Mouse (Mus musculus) gastrocnemius, postnatal 25 days (tissue): ENCODE results near the gene Oas2. TPM values are rescaled to one million over a fixed set of nuclear protein-coding genes. Genes with fewer than 3 reads are reported as not detected.
"Not testable (repeated sequence)": the region's sequence is repeated elsewhere in the genome, so short reads cannot be mapped to it uniquely, and the experiment has no call there.

Experiments used
- DNase-seq: peaks from one replicate; pipeline ENCODE4 v3.0.0; 2022
- long read RNA-seq, 2 experiments: library from polyadenylated mRNA; stranded (forward); transcript quantifications; one replicate each; pipeline ENCODE4 v2.0.0; 2021
- total RNA-seq, 2 experiments: library from RNA; stranded (reverse); gene quantifications; 1 replicate in 1 of 2; 2 replicates in 1 of 2; pipeline ENCODE4 v1.2.3; 2021

The Oas2 gene
- total RNA-seq = under 1 TPM; 0.21 to 0.28 TPM
- long read RNA-seq, experiment 1 = 0 reads
- long read RNA-seq, experiment 2 = 0 reads

DNA sequence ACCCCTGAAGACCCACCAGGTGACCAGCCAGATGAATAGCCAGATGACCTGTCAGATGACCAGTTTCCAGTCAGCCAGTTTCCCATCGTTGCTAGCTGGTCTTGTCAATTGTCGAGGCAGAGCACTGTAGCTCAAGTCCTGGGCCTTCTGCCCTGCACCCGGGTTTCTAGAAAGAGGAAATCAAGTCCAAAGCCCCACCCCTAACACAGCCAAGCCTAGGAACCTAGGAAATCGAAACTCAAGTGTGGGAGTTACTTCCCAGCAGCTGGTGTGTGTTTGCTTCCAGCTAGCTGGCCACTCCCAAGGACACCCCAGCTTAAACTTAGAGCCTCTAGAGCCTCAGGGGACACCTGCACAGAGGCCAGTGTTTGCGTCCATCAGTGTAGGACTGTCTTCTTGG is at the start of gene Oas2:
Oas2 (minus strand) TSS at position 166 of the 400 bp plus-strand sequence.
- DNase-seq = no peak

DNA sequence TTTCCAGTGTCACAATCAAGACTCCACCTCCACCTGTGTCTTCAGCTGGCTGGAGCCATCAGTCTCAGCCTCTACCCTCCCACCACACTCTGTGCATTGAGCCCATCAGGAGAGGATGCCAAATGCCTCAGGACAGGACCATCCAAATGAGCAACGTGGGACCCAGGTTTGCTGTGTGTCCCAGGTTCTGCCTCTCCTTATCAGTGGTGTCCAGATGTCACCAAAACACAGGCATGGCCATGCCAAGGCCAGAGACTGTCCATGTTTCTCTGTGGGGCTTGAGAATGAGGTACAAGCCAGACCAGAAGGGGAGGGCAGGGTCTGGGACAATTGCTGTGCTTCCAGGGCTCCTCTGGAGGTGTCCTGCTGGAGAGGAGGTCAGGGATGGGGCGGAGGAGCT is 49.3 kb upstream of the Oas2 start:
- DNase-seq = not testable (repeated sequence)

DNA sequence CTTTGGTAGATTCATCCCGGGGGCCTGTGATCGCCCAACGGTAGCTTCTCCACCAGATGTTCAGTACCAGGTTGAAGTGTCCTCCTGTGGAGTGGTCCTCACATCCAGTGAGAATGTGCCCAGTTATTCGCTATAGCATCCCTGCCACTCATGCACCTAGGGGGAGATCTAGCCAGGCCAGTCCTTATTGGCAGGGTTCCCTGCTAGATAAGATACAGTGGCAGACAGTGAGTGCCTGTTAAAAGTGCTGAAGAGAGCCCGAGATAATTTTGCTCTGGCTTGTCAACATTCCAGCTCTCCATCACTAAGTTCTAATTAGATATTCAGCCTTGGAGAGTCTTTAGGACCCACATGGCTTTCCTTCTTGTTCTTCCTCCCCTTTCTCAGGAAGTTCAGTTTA is 48.5 kb upstream of the Oas2 start:
- not testable (repeated sequence) for DNase-seq

DNA sequence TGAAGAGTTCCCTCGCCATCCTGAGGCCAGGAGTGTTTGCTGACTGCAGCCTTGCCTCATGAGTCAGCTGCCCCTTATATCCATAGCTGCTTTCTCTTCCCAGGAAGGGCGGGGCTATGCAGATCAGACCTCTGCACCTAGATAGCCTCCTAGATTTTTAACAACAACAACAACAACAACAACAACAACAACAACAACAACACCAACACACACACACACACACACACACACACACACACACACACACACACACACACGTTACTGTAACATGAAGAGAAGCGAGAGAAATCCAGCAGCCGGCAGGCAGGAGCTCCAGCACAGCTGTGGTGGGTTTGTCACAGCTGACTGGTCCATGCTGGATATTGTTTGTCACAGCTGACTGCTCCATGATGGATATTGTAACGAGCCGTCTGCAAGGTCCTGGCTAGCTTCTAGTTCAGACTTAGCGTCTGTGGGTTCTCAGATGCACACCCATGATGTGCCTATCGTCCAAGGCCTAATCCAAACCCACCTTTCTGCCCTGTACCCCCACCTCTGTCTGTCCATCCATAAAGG is 45.9 kb upstream of the Oas2 start, which contains the start of gene Oas1e:
Oas1e (minus strand) TSS at position 51 of the 555 bp plus-strand sequence.
- not testable (repeated sequence) for DNase-seq

DNA sequence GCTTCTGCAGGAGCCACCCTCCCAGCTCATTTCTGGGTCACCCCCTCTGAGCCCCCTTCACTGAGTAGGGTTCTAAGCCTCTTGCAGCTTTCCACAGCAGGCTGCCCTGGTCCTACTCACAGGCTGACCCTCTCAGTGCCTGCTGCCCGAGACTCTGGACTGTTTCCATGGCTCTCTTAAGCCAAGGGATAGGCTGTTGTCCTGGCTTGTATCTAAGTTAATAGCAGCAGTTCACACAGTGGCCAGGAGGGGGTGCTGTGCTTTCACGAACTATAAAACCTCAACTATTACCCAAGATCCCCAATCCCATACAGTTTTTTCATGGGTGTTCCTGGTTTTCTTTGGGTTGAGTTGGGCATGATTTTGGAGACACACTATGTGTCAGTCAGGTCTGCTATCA is 43.4 kb upstream of the Oas2 start:
- no peak for DNase-seq

DNA sequence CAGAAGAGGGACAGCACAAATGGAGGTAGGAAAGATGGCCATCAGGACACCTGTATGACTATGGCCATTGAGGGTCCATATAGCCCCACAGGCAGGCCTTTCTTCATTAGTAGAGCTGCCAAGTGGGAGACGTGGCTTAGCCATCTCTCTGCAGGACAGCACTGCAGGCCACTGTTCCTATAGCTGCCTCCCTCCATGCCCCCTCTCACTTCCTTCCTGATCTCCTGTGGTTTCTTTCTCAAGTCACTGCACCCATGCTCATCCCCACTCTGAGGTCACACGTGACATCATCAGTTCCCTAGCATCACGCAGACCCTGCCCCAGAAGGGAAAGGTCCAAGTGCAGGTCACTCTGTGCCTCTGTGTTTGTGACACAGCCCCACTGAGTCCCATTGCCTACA is 37.4 kb upstream of the Oas2 start:
- DNase-seq = no peak

DNA sequence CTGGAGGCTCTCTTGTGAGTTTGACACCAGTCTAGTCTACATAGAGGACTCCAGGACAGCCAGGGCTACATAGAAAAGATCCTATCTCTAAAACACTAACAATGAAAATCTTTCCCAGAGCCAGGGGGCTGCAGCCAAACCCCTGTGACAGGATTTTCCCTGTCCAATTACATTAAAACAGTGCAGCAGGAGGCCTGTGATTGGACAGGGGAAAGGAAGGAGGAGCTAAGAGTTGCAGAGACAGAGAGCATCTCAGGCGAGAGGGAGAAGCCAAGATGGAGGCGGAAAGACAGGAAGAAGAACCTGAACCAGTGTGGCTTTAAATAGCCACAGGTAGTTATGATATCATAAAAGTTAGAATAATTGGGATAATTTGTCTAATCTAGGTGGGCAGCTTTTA is 32.8 kb upstream of the Oas2 start:
- DNase-seq = no peak

DNA sequence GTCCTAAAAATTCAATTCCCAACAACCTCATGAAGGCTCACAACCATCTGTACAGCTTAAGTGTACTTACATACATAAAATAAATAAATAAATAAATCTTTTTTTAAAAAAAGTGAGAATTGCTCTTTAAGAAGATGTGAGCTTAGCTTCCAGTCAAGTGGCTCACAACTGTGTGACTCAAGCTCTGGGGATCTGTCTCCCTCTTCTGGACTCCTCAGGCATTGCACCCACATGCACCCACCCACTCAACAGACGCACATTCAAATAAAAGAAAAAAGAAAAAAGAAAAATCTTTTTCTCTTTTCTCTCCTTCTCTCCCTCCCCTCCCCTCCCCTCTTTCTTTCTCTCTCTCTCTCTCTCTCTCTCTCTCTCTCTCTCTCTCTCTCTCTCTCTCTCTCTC is 32.0 kb upstream of the Oas2 start:
- no peak for DNase-seq

DNA sequence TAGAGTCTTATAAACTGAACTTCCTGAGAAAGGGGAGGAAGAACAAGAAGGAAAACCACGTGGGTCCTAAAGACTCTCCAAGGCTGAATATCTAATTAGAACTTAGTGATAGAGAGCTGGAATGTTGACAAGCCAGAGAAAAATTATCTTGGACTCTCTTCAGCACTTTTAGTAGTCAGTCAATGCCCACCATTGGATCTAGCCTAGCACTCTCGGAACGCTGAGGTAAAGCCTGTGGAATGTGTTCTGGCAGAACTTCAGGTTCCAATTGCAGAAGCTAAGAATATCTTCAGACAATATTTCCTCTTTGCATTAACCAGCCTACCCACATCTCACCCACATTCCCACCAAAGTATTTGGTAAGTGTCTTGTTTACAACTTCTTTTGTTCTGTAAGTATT is 30.3 kb upstream of the Oas2 start:
- DNase-seq = no peak

DNA sequence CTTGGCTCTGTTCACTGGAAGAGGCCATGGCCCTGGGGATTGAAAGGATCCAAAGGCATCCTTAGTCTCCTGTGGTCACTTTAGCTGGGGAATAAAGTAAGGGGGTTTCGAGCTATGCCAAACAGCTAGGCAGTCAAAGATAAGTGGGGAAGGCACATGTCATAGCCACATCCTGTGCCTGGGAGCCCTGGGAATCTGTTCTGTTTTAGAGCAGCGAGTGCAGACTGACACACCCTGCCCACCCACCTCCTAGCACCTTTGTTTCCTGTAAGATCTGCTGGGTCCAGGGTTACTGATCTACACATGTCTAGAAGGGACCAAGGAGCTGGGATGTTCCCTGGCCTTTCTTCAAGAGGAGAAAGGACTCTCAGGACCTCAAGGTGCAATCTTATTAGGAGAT is 29.3 kb upstream of the Oas2 start:
- DNase-seq = no peak

DNA sequence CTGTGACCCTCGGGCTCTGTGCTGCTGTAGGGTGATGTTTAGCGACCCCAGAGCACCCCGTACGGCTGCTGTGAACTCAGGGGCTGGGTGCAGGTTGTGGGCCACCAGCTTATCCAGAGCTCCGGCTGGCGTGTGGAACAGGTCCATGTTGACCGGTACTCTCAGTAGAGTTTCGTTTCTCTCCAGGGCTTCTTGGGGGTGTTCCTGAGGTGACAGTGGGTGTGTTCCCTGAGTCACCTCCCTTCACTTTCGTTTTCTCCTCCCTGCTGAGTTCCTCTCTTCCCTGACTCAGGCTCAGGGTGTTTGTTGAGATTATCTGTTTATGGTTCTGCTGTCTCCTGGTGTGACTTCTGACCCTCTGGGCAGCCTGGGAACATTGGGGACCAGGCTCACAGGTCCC is 27.8 kb upstream of the Oas2 start, which contains the start of gene Oas3:
Oas3 (minus strand) TSS at position 184 of the 400 bp plus-strand sequence.
- no peak for DNase-seq

DNA sequence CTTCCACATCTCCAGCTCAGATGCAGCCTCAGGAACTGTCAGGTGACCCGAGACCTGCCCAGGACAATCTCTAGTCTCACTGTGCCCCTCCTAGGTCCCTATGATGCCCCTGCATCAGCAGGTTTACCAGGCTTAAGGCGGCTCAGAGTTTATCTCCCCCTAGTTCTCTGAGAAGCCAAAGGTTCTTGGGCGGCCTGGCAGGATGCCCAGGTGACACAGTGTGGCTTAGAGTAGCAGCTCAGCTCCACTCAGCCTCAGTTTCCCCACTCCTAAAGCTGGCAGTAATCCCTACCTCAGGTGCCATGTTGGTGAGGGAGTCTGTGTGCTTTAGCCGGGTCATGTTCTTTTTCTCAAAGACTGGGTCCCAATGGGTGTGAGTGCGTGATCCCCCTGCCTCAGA is 27.1 kb upstream of the Oas2 start:
- no peak for DNase-seq

DNA sequence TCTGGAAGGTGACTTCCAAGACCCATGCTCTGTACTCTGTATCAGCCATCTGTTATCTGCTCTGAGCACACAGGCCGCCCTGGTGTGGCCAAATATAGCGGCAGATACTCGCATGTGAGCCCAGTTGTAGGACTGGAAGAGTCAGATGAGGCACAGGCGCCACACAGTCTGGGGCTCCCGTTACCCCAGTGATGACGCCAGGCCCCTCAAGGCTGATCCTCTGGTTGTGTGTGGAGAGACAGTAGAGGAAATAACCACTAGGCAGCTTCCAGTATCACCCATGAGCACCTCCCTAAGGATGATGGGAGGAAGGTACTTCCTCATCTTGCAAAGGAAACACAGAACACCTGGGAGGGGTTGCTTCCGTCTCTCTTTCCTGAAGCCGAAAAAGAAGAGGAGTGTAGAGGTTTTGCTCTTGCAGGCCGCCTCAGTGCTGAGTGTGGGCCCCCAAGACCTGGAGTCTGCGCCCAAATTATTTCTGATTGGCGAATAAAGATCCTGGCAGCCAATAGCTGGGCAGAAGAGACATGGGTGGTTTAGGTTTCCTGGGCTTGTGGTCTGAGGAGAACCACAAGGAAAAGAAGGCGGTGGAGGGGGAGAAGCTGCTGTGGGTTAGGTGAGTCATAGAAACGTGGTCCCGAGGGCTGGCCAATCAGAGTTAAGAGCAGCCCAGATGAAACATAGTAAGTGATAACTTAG is 25.8 kb upstream of the Oas2 start:
- DNase-seq = peak; percentile 19

DNA sequence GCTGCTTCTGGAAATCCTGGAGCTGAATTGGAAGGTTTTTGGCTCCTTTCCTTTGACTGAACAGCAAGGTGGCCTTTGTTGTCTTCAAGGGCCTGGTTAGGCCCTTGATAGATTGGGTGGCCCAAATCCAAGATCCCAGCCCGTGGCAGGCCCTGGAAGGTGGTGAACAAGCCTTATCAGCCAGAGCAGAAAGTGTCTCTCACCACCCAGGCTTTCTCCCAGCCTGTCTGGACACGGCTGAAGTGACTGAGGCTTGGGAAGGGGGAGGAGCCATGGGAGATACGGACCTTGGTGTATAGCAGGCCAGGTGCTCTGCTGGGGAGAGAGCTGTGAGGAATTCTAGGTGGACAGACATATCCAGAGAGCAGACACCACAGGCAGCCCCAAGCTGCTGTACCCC is 19.7 kb upstream of the Oas2 start:
- no peak for DNase-seq

DNA sequence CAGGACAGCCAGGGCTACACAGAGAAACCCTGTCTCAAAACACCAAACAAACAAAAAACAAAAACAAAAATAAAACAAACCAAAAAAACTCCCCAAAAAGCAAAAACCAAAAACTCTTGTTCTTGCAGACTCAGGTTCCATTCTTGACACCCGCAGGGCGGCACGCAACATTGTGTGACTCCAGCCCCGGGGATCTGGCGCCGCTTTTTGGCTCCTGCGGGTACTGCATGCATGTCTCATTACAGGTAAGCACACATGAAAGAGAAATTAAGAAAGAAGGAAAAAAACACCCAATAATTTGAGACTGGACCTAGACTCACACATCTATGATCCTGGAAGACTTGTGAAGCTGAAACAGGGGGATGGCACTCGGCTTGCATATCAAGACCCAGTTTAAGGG is 15.4 kb upstream of the Oas2 start:
- DNase-seq = no peak

DNA sequence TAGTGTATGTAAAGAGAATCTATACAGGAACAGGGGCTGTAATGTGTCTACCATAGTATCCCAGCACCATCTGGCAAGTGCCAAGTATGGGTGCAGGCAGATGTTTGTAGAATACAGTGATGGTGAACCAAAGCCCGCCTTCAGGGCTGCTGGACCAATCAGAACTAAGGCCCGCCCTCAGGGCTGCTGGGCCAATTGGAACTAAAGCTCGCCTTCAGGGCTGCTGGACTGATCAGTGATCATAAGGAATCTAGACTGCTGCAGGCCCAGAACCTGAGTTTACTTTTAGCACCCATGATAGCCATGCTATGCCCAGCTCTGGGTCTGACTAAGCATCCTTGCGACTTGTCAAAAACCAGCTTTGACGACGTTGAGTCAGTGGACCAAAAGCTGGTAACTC is 12.2 kb upstream of the Oas2 start:
- DNase-seq = peak; percentile 24

DNA sequence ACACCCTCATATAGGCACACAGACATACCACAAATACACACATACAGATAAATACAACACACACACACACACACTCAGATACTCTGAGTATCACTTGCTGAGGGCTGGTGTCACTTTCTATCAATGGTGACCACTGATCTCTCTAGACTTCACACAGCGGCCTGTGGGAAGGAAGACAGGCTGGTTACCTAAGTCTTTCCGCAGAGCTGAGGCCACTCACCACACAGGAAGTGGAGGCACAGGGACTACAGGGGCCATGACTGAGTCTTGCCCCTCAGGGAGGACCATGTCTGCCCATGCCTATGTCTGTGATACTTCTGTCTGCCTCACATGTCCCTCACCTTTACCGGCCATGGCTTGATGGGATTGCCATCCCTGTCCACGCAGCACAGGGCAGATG is 4.6 kb upstream of the Oas2 start:
- no peak for DNase-seq

DNA sequence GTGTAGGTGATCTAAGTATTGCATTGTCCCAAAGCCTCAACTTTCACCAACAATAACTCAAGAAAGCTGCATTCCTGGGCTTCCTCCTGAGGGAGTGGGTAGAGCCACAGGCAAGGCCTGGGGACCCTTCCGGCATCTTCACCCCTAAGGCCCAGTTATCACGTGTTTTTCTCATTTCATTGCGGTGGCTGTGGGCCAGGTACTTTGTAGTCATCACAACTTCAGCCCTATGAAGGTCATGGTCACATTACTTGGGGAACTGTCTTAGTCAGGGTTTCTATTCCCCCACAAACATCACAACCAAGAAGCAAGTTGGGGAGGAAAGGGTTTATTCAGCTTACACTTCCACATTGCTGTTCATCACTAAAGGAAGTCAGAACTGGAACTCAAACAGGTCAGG is 3.1 kb upstream of the Oas2 start:
- DNase-seq = no peak

DNA sequence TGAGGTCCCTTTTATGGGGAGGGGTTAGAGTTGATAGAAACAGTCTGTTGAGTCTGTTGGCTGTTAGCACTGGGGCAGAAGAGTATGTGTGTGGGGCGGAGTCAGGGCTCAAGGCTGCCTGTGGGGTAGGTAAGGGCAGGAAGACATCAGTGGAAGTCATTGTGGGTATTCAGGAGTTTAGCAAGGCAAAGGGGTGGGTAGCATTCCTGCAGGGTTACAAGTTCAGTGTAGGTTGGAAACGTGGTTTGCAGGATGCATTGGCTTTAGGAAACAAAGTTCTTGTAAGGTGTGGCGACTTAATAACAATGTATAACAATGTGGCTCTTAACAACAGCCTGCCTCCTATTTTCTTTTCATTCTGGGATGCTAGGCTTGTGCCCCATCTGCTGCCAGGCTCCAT is 1.6 kb upstream of the Oas2 start:
- DNase-seq = no peak

DNA sequence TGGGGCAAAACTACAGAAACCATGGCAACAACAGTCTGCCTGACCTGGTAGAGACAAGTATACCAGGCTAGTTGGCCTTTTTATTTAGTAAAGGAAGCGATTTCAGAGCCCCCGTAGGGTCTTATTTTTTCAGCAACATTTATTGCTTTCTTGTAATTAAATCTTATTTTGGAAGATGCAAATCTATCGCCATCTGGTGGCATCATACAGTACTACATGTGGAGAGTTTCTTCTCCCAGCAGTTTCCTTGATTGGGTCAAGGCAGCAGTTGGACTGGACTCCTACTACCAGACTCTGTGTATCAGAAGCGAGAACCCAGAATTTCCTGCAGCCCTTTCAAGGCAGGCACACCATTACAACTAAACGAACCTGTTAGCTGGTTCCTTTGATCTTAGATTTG is 3.2 kb downstream of the Oas2 start:
- no peak for DNase-seq

DNA sequence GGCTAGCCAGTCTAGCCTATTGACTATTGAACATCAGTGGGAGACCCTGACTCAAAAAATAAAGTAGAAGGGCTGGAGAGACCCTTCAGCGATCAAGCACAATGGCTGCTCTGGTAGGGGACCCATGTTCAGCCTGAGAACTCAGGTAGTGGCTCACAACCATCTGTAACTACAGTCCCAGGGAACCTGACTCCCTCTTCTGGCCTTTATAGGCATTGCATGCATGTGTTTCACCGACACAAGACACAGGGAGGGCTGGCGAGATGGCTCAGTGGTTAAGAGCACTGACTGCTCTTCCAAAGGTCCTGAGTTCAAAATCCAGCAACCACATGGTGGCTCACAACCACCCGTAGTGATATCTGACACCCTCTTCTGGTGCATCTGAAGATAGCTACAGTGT is 7.5 kb downstream of the Oas2 start:
- no peak for DNase-seq

DNA sequence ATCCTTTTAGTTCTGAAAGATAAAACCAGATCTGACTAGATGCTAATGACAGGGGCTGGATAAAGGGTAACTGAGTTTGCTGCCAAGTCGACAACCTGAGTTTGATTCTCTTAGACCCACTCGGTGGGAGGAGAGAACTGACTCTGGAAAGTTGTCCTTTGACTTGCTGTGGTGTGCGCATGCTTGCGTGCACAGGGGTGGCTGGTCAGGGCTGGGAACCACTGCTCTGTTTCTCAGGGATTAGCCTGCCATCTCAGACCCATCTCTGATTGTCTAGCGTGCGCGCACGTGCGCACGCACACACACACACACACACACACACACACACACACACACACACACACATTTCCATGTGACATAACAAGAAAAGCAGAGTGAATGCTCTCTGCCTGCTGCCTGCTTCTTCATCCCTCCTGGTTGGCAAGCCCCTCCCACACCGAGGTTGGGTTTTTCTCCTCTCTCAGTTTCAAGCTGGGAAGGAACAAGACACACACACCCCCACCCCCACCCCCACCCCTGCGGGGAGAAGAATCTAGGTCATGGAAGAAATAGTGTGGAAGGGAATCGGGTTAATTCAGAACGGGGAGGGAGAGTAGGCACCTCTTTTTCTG is 15.2 kb downstream of the Oas2 start:
- DNase-seq = no peak

DNA sequence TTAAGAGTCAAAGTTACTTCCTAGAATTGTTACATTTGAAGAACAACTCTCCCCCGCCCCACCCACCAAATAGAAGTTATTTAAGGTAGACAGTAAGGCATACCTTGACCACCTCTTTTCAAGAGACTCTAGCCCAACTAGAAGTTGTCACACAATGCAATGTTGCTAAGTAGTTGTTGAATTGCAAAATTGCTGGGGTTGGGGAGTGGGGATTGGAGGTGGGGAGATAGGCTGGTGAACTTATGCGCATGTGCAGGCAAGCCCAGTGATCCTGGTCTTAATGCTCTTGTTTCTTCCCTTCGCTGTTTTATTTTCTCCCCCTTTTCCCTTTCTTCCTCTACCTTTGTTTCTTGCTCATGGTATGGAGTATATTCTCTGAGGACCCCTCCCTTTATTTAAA is 16.0 kb downstream of the Oas2 start:
- DNase-seq = no peak

DNA sequence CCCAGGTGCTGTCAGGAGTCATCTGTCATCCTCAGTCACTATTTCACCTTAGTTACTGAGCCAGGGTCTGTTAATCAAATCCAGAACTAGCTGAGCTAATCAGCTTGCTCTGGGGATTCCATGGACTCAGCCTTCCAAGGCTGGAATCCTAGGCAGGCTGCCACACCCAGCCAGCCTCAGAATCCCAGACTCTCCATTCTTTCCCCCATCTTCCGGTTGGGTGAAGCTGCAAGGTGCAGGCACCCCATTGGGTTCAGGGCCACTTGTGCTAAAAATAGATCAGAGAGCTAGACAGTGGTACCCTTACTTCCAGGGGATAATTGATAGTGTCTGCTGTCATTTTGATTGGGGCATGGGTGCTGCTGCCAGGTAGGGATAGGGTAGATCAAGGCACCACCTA is 16.9 kb downstream of the Oas2 start:
- no peak for DNase-seq
